Mouse (Mus musculus) embryonic fibroblast, embryonic 13.5 days (primary cell): Measurements from ENCODE around the gene Pced1a.

Source experiments
- CTCF ChIP-seq: IDR thresholded peaks from 2 replicates; pipeline ENCODE4 v1.5.1; 2011; ENCODE audit warnings: mild to moderate bottlenecking, control low read depth, low read length, moderate library complexity, borderline replicate concordance; ENCODE audit not compliant: insufficient read depth
- POLR2A ChIP-seq: IDR thresholded peaks from 2 replicates; pipeline ENCODE4 v1.6.1; 2011; ENCODE audit warnings: low read depth, mild to moderate bottlenecking, control low read depth, low read length, moderate library complexity

DNA sequence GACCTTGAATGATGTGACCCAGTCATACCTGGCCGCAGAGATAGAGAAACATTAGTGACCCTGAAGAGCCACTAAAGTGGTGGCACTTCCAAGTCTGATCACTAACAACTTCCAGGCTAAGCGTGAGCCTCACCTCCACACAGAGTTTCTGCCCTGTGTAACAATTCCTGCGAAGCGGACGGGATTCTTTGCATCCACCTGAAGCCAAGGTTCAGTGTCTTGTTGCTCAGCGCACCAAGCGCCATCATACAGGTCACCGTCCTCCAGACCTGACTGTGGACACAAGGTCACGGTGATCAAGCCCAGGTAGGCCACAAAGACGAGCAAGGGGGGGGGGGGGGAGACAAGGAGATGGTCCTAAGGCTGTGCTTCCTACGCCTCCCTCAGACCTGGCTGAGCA is 28.8 kb downstream of the Pced1a start:
- TF ChIP-seq POLR2A (no peak), CTCF (no peak)
